Mouse (Mus musculus): ENCODE measurements around the gene Cyp4a31. TPM values are rescaled to one million over a fixed set of nuclear protein-coding genes. Genes with fewer than 3 reads are reported as not detected.
"Not testable (repeated sequence)": the region's sequence is repeated elsewhere in the genome, so short reads cannot be mapped to it uniquely, and the experiment has no call there.

The Cyp4a31 gene
- not detected in 2 replicates for polyA plus RNA-seq (2016; fragmentation: Nextera tagmentation; extraction: Ambion mirVana)

GRCm38 (mm10) chr4:115563401-115563800, at the start of gene Cyp4a31:
Cyp4a31 (plus strand) TSS chr4:115563649.
- no peaks in the 10 kb centered on the region for H3K36me3 ChIP-seq
- WGBS: 83% methylated on average over 3 of the region's 3 CpGs

GRCm38 (mm10) chr4:115513964-115514363, 49.5 kb upstream of the Cyp4a31 start:
- H3K27ac ChIP-seq, H3K9me3 ChIP-seq: not testable (repeated sequence)

More at GRCm38 (mm10) chr4:115563401-115563800, at the start of gene Cyp4a31:
- Histone ChIP-seq H3K4me1 (replicated peaks) (no peaks in the 10 kb centered on the region), H3K27me3 (ENCODE audit: insufficient read depth, poor library complexity, severe bottlenecking) (no peaks in the 10 kb centered on the region), H3K9me3 (no peaks in the 10 kb centered on the region), H3K4me3 (no peak within 1 kb of the TSS), H3K27ac (no peak within 1 kb of the TSS)
- DNase-seq (ENCODE audit: low spot score): no peak

GRCm38 (mm10) chr4:115518000-115518399, 45.4 kb upstream of the Cyp4a31 start, which contains the start of gene Cyp4a10:
Cyp4a10 (plus strand) TSS chr4:115518264.
- H3K4me1 ChIP-seq (replicated peaks); H3K9me3 ChIP-seq; H3K36me3 ChIP-seq; DNase-seq (ENCODE audit: low spot score); H3K27ac ChIP-seq; H3K27me3 ChIP-seq (ENCODE audit: insufficient read depth, poor library complexity, severe bottlenecking); H3K4me3 ChIP-seq: not testable (repeated sequence)
- 79% methylated on average over 5 of the region's 5 CpGs for WGBS

More at GRCm38 (mm10) chr4:115513964-115514363, 49.5 kb upstream of the Cyp4a31 start:
- not testable (repeated sequence) for H3K4me3 ChIP-seq; H3K36me3 ChIP-seq; DNase-seq (ENCODE audit: low spot score); H3K4me1 ChIP-seq (replicated peaks); H3K27me3 ChIP-seq (ENCODE audit: insufficient read depth, poor library complexity, severe bottlenecking)

DNA sequence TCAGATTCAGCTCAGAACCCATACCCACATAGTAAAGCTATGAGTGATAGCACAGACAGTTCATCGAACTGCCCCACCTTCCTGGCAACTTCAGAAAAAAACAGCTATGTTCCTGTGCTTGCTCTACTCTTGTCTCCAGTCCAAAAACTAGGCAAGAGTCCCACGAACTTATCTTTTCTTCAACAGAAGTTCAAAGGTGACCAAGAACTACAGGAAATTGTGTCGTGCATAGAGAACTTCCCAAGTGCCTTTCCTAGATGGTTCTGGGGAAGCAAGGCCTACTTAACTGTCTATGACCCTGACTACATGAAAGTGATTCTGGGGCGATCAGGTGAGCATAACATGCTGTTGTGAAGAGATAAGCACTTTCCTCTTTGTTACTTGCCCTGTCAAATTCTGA, 44.0 kb upstream of the Cyp4a31 start:
- DNase-seq (ENCODE audit: low spot score): no peak
- Histone ChIP-seq H3K9me3 (no peaks in the 10 kb centered on the region), H3K4me3 (no peak overlapping the region), H3K27ac (no peak overlapping the region), H3K36me3 (no peaks in the 10 kb centered on the region), H3K27me3 (ENCODE audit: insufficient read depth, poor library complexity, severe bottlenecking) (no peaks in the 10 kb centered on the region), H3K4me1 (replicated peaks) (no peaks in the 10 kb centered on the region)
- WGBS: 82% methylated on average over 4 of the region's 4 CpGs

- no peak overlapping the region for H3K27ac ChIP-seq
- no peaks in the 10 kb centered on the region for H3K9me3 ChIP-seq
- WGBS: 92% methylated on average over 2 of the region's 2 CpGs
- H3K4me1 ChIP-seq (replicated peaks): no peaks in the 10 kb centered on the region
- H3K4me3 ChIP-seq: no peak overlapping the region
- no peak for DNase-seq (ENCODE audit: low spot score)
- H3K27me3 ChIP-seq (ENCODE audit: insufficient read depth, poor library complexity, severe bottlenecking): no peaks in the 10 kb centered on the region
- no peaks in the 10 kb centered on the region for H3K36me3 ChIP-seq
Measured at GRCm38 (mm10) chr4:115521766-115522165, 41.7 kb upstream of the Cyp4a31 start.

- Histone ChIP-seq H3K9me3 (no peaks in the 10 kb centered on the region), H3K36me3 (no peaks in the 10 kb centered on the region), H3K4me1 (replicated peaks) (no peaks in the 10 kb centered on the region), H3K27ac (no peak overlapping the region), H3K4me3 (no peak overlapping the region), H3K27me3 (ENCODE audit: insufficient read depth, poor library complexity, severe bottlenecking) (no peaks in the 10 kb centered on the region)
- DNase-seq (ENCODE audit: low spot score): no peak
- WGBS: 43% methylated on average over 1 of the region's 1 CpGs
Measured at GRCm38 (mm10) chr4:115545101-115545500, 18.3 kb upstream of the Cyp4a31 start.

- no peaks in the 10 kb centered on the region for H3K27me3 ChIP-seq (ENCODE audit: insufficient read depth, poor library complexity, severe bottlenecking)
- no peak overlapping the region for H3K27ac ChIP-seq
- no peaks in the 10 kb centered on the region for H3K9me3 ChIP-seq
- H3K4me3 ChIP-seq: no peak overlapping the region
- DNase-seq (ENCODE audit: low spot score): no peak
- H3K4me1 ChIP-seq (replicated peaks): no peaks in the 10 kb centered on the region
- WGBS: 92% methylated on average over 2 of the region's 2 CpGs
- no peaks in the 10 kb centered on the region for H3K36me3 ChIP-seq
Measured at GRCm38 (mm10) chr4:115546141-115546828, 17.2 kb upstream of the Cyp4a31 start.

GRCm38 (mm10) chr4:115552726-115553125, 10.7 kb upstream of the Cyp4a31 start:
- Histone ChIP-seq H3K36me3 (no peaks in the 10 kb centered on the region), H3K9me3 (no peaks in the 10 kb centered on the region), H3K4me1 (replicated peaks) (no peaks in the 10 kb centered on the region), H3K27ac (no peak overlapping the region), H3K4me3 (no peak overlapping the region), H3K27me3 (ENCODE audit: insufficient read depth, poor library complexity, severe bottlenecking) (no peaks in the 10 kb centered on the region)
- 86% methylated on average over 3 of the region's 3 CpGs for WGBS
- DNase-seq (ENCODE audit: low spot score): no peak

- Histone ChIP-seq H3K27me3 (ENCODE audit: insufficient read depth, poor library complexity, severe bottlenecking) (no peaks in the 10 kb centered on the region), H3K4me1 (replicated peaks) (no peaks in the 10 kb centered on the region), H3K27ac (no peak overlapping the region), H3K4me3 (no peak overlapping the region), H3K36me3 (no peaks in the 10 kb centered on the region), H3K9me3 (no peaks in the 10 kb centered on the region)
- WGBS: 71% methylated on average over 2 of the region's 2 CpGs
- no peak for DNase-seq (ENCODE audit: low spot score)
Measured at GRCm38 (mm10) chr4:115555513-115555912, 7.9 kb upstream of the Cyp4a31 start.

- 51% methylated on average over 4 of the region's 4 CpGs for WGBS
- Histone ChIP-seq H3K4me1 (replicated peaks) (no peaks in the 10 kb centered on the region), H3K27ac (no peak overlapping the region), H3K4me3 (no peak overlapping the region), H3K27me3 (ENCODE audit: insufficient read depth, poor library complexity, severe bottlenecking) (no peaks in the 10 kb centered on the region), H3K9me3 (no peaks in the 10 kb centered on the region), H3K36me3 (no peaks in the 10 kb centered on the region)
- no peak for DNase-seq (ENCODE audit: low spot score)
Measured at GRCm38 (mm10) chr4:115557861-115558561, 5.4 kb upstream of the Cyp4a31 start.

- not testable (repeated sequence) for H3K4me1 ChIP-seq (replicated peaks); H3K36me3 ChIP-seq; H3K4me3 ChIP-seq; H3K27me3 ChIP-seq (ENCODE audit: insufficient read depth, poor library complexity, severe bottlenecking); DNase-seq (ENCODE audit: low spot score); H3K9me3 ChIP-seq; H3K27ac ChIP-seq
- 59% methylated on average over 5 of the region's 5 CpGs for WGBS
Measured at GRCm38 (mm10) chr4:115561236-115561635, 2.2 kb upstream of the Cyp4a31 start.

DNA sequence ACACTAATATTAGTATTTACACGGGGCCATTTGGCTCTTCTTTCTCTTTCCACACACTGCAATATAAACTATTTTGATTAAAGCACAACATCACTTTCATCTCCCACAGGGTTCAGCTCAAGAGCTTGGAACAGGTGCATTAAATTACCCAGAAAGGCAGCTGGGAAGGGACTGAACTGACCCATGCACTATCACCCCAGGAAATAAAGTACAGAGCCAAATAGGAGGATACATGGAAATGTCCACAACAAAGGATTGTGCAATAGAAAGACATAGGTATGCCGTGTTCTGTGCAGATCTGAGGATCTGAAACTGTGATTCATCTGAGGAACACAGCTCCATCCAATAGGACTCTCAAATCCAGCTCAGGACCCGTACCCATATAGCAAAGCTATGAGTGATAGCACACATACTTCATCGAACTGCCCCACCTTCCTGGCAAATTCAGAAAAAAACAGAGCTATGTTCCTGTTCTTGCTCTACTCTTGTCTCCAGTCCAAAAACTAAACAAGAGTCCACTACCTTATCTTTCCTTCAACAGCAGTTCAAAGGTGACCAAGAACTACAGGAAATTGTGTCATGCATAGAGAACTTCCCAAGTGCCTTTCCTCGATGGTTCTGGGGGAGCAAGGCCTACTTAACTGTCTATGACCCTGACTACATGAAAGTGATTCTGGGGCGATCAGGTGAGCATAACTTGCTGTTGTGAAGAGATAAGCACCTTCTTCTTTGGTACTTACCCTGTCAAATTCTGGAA, 1.2 kb downstream of the Cyp4a31 start:
- not testable (repeated sequence) for H3K27me3 ChIP-seq (ENCODE audit: insufficient read depth, poor library complexity, severe bottlenecking); H3K27ac ChIP-seq; H3K9me3 ChIP-seq; H3K36me3 ChIP-seq; H3K4me1 ChIP-seq (replicated peaks); H3K4me3 ChIP-seq; DNase-seq (ENCODE audit: low spot score)
- 82% methylated on average over 6 of the region's 6 CpGs for WGBS

GRCm38 (mm10) chr4:115575255-115575654, 11.8 kb downstream of the Cyp4a31 start:
- DNase-seq (ENCODE audit: low spot score): no peak
- WGBS: 82% methylated on average over 3 of the region's 3 CpGs
- no peak overlapping the region for H3K4me3 ChIP-seq
- H3K4me1 ChIP-seq (replicated peaks): no peaks in the 10 kb centered on the region
- H3K27me3 ChIP-seq (ENCODE audit: insufficient read depth, poor library complexity, severe bottlenecking): no peaks in the 10 kb centered on the region
- H3K9me3 ChIP-seq: no peaks in the 10 kb centered on the region
- H3K36me3 ChIP-seq: no peaks in the 10 kb centered on the region
- no peak overlapping the region for H3K27ac ChIP-seq

Measured in hindbrain, embryonic 10.5 days (tissue).